Mouse (Mus musculus): ENCODE measurements at regions not wholly inside any gene's neighbourhood (a gene's known extent, or its start where the extent isn't known, plus 50 kb on each side); places are given as distances from the start of the nearest gene placed in this dataset.

GRCm38 (mm10) chr1:64195970-64196491, 73.9 kb upstream of the Klf7 start:
- peak; percentile 41 for DNase-seq

- DNase-seq, result peak; percentile 24
Observed at GRCm38 (mm10) chr1:64195294-64195693, 73.2 kb upstream of the Klf7 start.

- DNase-seq, result no peak
Observed at GRCm38 (mm10) chr1:64193150-64193838, 71.2 kb upstream of the Klf7 start.

- DNase-seq, result no peak
Observed at GRCm38 (mm10) chr1:64192736-64193135, 70.7 kb upstream of the Klf7 start.

GRCm38 (mm10) chr1:64191242-64192220, 69.4 kb upstream of the Klf7 start:
- peak; percentile 27 for DNase-seq

GRCm38 (mm10) chr1:64190705-64191104, 68.6 kb upstream of the Klf7 start:
- DNase-seq, result no peak

GRCm38 (mm10) chr1:64190097-64190496, 68.0 kb upstream of the Klf7 start:
- DNase-seq, result no peak

- no peak for DNase-seq
Observed at GRCm38 (mm10) chr1:64189471-64189870, 67.4 kb upstream of the Klf7 start.

- DNase-seq, result no peak
Observed at GRCm38 (mm10) chr1:64187796-64188513, 65.9 kb upstream of the Klf7 start.

GRCm38 (mm10) chr1:64173708-64174107, 51.6 kb upstream of the Klf7 start:
- DNase-seq, result no peak

GRCm38 (mm10) chr1:64172122-64172521, 50.0 kb upstream of the Klf7 start:
- DNase-seq, result no peak
